Mouse (Mus musculus) thymus, postnatal 36 days (tissue): ENCODE measurements around the gene Vmn1r37.
"Not testable (repeated sequence)": the region's sequence is repeated elsewhere in the genome, so short reads cannot be mapped to it uniquely, and the experiment has no call there.

ENCODE experiments used
- DNase-seq, 2 experiments: peaks; one replicate each; pipeline ENCODE4 v3.0.0; 2022; ENCODE audit warnings: mixed read lengths in 2 of 2

Gene Vmn1r37

DNA sequence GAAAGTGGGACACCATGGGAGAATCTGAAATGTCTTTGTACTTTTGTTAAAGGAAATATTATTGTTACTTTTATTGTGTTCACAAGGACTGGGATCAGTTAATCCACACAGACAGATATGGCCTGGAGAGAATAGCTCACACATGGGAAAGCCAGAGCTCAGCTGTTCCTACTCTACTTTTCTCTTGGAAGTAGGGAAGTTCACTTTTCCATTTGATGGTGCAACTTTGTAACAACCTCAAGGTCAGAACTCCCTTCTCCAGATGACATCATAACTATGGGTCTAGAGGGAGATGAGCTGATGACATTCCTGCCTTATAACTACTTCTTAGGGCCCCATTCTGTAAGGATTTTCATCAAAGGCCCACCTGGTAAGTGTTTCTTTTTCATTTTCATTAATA is at the start of gene Vmn1r37:
Gene Vmn1r37 (plus strand): TSS at position 301 of the 400 bp plus-strand sequence.
- not testable (repeated sequence) for DNase-seq

DNA sequence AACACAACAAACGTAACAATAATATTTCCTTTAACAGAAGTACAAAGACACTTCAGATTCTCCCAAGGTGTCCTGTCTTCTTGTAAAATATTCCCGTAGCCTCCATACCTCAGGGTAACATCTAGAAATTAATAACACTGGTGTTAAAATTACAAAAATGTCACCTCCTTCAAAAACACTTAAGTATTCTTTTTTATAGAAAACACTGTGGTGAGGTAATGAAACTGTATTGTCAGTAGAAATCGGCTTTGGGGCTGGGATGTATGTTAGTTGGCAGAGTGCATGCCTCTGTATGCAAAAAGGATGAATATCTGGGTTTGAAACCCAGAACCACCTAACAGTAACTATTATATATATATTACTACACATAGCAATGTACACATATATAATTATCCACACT is 43.4 kb upstream of the Vmn1r37 start, which contains the start of gene Vmn1r35:
Gene Vmn1r35 (minus strand): TSS at position 101 of the 400 bp plus-strand sequence.
- DNase-seq, result no peak

DNA sequence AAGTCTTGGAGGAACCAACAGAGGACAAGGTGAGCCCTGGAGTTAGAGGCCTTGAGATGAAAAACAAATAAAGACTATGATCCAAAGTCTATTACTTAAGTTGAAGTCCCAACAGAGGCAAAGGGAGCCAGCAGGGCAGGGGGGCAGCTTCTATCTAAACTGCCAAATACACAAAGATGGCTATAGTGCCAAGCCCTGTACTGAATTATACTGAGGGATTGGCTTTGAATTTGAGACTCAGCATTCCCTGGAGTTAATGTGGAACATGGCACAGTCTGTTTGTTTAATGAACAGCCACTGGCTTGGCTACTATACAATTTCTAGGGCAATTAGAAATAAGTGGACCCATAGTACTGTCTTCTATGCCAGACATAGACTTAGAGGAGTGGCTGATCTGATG is 20.3 kb upstream of the Vmn1r37 start:
- no peak for DNase-seq

DNA sequence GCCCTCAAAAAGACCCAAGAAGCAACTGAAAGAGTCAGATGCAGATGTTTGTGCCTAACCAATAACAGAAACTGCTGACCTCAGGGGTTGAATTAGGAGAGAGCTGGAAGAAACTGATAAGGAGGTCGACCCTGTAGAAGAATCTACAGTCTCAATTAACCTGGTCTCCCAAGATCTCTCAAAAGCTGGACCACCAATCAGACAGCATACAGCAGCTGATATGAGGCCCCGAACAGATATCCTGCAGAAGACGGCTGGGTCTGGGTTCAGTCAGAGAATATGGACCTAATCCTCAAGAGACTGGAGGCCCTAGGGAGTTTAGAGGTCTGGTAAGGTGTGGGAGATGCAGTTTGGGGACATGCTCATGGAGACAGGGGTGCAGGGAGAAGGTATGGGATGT is 15.3 kb upstream of the Vmn1r37 start:
- no peak for DNase-seq

DNA sequence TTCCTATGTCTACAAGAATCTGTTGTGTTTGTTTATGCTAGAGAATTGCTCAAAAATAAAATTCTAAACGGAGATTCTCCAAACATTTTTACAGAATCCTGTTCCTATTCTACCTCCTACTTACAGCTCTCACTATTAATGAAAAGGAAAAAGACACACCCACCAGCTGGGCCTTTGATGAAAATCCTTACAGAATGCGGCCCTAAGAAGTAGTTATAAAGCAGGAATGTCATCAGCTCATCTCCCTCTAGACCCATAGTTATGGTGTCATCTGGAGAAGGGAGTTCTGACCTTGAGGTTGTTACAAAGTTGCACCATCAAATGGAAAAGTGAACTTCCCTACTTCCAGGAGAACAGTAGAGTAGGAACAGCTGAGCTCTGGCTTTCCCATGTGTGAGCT is 10.1 kb upstream of the Vmn1r37 start, which contains the start of gene Vmn1r36:
Gene Vmn1r36 (minus strand): TSS at position 101 of the 400 bp plus-strand sequence.
- DNase-seq, result not testable (repeated sequence)

DNA sequence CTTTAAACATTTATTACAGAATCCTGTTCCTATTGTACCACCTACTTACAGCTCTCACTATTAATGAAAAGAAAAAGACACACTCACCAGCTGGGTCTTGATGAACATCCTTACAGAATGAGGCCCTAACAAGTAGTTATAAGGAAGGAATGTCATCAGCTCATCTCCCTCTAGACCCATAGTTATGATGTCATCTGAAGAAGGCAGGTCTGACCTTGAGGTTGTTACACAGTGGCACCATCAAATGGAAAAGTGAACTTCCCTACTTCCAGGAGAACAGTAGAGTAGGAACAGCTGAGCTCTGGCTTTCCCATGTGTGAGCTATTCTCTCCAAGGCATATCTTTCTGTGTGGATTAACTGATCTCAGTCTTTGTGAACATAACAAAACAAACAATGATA is 53.3 kb downstream of the Vmn1r37 start, which contains the start of gene Vmn1r38:
Gene Vmn1r38 (minus strand): TSS at position 101 of the 400 bp plus-strand sequence.
- DNase-seq, result not testable (repeated sequence)
